Mouse (Mus musculus): ENCODE data around the gene Trim41.
"Not testable (repeated sequence)": the region's sequence is repeated elsewhere in the genome, so short reads cannot be mapped to it uniquely, and the experiment has no call there.

The Trim41 gene

DNA sequence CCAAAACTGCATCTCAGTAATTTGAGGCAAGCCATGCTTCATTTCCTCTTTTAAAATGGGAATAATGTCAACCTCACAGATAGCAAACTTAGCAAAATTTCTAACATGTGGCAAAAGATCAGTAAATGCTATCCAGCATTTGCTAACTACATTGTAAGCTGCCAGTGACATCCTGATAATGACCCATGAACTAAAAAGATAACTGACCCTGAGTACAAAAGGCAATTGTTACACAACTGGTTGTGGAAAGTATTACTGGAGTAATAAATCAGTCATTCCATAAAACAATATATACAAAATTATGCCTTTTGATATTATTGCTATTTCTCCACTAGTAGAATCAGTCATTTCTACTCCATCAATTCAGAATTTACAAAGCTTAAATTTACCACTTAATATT is 3.4 kb downstream of the Trim41 start:
- no peak for DNase-seq

DNA sequence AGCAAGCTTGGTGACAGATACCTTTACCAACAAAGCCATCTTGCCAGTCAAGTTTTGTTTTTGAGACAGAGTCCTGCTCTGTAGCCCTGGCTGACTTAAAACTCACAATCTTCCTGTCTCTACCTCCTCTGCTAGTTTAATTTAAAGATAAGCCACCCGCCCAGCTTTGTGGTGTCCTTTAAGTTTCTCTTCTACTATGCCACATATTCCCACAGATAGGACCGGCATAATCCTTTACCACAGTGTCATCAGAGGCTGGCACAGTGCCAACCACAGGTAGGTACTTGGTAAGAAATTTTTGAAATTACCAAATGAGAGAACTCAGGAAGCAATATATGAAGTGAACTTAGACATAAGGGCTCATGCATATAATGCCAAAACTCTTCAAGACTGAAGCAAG is 7.0 kb downstream of the Trim41 start:
- DNase-seq: no peak

DNA sequence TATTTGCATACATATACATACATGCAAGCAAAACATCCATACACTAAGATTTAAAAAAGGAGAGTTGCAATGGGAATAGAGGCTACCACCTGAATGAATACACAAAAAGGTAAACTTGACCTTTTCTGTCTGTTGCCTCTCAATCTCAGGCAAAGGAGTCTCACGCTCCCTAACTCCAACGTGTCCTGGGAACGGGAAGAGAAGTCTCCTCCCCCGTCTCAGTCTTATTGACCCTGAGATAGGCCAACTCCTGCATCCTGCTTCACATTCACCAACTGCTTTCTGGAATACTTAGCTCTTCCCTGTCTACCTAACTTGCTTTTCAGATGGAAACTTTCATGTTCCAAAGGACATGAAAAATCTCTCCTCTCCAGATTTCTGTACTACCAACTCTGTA is 7.7 kb downstream of the Trim41 start:
- no peak for DNase-seq

DNA sequence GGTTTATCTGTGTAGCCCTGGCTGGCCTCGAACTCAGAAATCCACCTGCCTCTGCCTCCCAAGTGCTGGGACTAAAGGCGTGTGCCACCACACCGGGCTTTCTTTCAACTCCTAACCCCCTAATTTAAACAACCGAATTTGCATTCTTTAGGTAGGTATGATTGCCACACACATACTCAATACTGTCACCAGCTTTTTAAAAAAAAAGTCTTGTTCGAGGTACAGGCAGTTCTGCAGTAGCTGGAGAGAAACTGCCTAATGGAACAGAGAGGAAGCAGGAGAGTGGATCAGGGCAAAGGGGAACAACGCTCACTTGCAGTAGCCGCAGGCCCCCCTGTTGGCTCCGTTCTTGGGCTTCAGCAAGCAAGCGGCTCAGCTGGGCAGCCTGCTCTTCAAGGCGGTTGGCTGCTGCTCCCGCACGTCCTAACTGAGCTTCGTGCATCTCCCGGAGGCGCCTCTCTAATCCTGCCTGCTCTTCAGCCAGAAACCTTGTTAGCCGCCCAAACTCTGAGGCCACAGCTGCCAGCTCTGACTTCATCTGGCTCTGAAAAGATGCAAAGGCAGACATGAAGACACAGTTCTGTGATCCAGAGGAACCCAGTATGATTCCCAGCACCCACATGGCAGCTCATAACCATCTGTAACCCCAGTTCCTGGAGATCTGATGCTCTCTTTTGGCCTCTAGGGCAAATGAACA is 8.3 kb downstream of the Trim41 start:
- DNase-seq: no peak

- no peak for DNase-seq
These were observed 8.9 kb downstream of the Trim41 start for GRCm38 (mm10) chr11:48808304-48808646.

DNA sequence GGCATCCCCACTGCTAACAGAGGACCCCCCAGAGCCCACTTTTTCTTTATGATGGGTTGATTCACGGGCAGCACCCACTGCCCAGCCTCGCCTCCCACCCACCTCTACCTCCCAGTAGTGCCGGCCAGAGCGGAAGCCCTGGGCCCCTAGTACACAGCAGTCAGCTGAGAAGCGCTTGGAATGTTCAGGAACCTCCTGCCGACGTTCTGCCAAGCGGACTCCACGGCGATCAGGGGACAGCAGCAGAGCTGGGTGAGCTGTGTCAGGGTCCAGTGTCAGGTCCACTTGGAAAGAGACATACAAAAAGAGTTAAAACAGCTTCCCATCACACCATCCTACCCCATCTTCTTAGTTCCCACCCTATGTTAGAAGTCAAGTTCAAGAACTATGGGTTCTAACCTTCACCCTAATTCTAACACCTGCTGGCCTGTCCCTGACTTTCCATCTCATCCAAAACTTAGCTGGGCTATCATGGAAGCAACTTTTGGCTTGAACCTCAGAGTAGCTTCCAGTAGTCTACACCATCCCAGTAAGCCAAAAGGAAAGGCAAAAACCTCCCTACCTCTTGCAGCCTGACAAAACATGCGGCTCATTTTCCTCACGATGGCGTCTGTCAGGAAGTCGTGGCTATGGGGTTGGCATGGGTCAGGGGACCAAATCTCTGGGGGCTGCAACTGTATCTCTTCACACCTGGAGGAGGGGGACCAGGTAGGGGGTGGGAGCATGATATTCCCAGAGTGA is 9.4 kb downstream of the Trim41 start:
- DNase-seq: no peak

GRCm38 (mm10) chr11:48806856-48807562 is 10.1 kb downstream of the Trim41 start:
- no peak for DNase-seq

- DNase-seq: no peak
These were observed 12.2 kb downstream of the Trim41 start for GRCm38 (mm10) chr11:48804922-48805321.

GRCm38 (mm10) chr11:48803988-48804387 is 13.2 kb downstream of the Trim41 start:
- DNase-seq: no peak

DNA sequence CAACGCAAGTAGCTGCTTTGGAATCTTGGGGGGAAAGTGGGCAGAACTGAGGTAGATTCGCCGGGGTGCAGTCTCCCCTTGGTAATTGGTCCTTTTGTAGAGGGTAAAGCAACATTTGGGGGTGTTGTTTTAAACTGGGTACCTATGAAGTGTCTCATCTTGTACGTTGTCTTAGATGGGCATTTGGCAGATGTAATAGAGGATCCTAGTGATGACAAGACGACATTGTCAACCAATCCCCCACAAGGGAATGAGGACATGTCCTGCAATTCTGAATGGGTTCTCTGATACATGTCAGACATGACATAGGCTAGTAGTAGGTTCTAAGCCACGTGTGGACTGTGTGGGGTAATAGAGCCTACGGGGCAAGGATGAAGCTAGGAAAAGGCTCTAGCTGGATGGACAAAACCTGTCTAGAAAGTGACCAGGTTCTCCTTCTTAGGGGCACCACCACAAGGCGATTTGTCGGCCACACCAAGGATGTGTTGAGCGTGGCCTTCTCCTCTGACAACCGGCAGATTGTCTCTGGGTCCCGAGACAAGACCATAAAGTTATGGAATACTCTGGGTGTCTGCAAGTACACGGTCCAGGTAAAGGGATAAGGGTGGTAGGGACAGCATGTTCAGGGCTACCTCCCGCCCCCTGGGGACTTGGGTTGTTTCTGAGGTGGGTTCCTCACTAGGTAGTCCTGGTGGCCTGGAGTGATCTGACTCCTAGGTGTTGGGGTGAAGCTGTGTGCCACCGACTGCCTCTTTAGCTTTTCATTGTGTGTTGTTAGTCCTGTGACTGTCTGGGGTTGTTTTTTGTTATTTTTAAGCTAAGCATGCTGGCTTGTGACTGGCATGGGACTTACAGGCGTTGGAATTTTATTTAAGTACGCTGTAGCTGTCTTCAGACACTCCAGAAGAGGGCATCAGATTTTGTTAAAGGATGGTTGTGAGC is 15.1 kb downstream of the Trim41 start:
- DNase-seq: no peak

DNA sequence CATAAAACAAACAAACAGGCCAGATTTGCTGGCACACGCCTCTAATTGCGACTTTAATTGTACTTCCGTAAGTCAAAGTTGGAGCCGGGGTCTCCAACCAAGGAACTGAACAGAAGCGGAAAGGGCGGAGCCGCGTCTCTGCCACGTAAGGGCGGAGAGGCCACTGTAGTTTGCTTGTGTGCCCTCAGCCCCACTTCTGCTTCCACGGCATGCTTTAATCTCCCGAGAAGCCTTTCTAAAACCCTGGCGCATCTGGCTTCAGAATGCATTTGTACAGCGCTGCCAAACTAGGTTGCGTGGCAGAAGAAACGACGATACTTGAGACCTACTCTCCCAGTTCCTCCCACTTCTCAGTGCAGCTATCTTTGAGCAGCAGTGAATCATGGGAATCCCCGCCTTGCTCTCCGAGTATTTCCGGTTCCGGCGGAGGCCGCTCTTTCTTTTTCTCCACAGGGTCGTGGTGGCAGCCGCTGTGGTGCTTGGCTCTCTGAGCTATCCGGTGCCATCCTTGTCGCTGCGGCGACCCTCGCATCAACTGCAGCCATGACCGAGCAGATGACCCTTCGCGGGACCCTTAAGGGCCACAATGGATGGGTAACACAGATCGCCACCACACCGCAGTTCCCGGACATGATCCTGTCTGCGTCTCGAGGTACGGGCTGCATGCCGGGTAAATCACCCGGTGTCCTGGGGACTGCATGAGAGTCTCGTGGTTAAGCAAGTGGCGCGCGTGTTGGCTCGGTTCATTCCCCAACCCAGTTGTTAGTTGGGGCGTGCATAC is 17.0 kb downstream of the Trim41 start, which contains the start of gene Rack1:
TSS of gene Rack1 (plus strand) at position 412 of the 781 bp plus-strand sequence.
- DNase-seq: peak; percentile 90 to 92

- no peak for DNase-seq
These were observed 17.9 kb downstream of the Trim41 start for GRCm38 (mm10) chr11:48798984-48799920.

DNA sequence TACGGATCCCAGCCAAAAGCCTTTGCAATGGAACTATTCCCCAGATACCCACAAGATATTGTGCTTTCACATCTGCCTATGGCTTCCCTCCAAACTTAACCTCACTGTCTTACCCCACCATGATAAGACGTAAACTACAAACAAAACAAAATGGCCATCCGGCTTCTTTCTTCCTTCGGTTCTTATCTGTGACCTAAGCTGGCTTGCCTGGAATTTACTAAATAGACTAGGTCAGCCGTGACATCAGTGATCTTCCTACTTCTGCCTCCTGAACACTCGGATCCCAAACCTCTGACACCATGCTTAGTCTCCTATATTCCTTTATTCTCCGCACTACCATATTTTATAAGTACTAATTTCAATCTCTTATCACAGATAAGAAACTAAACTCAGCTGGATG is 18.8 kb downstream of the Trim41 start:
- no peak for DNase-seq

DNA sequence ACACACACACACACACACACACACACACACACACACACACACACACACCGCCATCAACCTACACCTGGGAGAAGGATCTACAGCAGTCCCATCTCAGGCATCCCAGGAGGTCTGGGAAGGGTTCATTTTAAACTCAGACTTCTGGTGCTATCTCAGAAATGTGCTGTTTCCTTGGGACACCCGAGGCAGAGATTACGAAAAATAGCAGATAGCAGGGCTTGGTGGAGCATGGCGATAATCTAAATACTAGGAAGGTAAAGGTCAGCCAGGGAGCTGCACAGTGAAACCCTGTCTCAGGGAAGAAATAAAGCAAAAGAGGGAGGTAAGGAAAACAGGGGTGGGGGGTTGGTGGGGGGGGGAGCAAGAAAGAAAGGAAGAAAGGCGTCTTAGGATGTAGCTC is 19.9 kb downstream of the Trim41 start:
- no peak for DNase-seq

- no peak for DNase-seq
These were observed 20.9 kb downstream of the Trim41 start for GRCm38 (mm10) chr11:48796290-48796689.

- DNase-seq: peak in 1 of 2 experiments; percentile 44
These were observed 21.9 kb downstream of the Trim41 start for GRCm38 (mm10) chr11:48795221-48795620.

- DNase-seq: no peak
These were observed 24.0 kb downstream of the Trim41 start for GRCm38 (mm10) chr11:48793184-48793583.

DNA sequence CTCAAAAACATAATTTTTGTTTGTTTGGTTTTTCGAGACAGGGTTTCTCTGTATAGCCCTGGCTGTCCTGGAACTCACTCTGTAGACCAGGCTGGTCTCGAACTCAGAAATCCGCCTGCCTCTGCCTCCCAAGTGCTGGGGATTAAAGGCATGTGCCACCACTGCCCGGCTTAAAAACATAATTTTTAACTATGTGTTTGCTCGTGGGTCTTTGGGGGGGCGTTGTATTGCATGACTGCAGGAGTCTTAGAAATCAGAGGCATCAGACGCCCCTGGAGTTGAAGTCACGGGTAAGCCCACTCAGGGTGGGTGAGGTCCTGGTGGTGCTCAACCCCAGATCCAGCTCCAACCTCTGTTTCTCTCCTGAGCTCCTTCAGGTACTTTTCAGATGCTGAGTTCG is 25.3 kb downstream of the Trim41 start:
- DNase-seq: not testable (repeated sequence)

DNA sequence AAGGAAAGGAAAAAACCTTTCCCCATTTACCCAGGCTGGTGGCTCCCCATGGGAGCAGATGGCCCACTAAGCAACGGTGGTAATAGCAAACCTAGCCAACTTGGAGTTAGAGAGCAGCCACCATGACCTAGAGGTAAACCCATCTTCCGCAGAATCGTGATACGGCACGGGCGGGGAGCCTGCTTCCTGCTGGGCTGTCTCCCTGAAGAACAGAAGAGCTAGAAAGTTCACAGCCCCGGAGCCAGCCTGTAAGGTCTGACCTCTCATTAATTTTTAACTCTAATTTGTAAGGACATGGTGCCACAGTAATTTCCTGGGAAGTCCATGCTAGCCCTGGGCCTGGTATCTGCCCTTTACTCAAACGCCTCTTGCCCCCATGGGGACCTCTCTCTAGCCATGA is 26.2 kb downstream of the Trim41 start:
- DNase-seq: no peak

GRCm38 (mm10) chr11:48789973-48790823 is 27.0 kb downstream of the Trim41 start:
- peak; percentile 89 to 93 for DNase-seq

Data from cerebellum, postnatal 25 days (tissue).